Mouse (Mus musculus) induced T-regulatory cell, adult 2 months (primary cell): Measurements from ENCODE around the gene Hcst.

ENCODE experiments used
- DNase-seq: peaks from one replicate; pipeline ENCODE4 v3.0.0-alpha.2; 2012; ENCODE audit warnings: low read depth

Hcst gene

DNA sequence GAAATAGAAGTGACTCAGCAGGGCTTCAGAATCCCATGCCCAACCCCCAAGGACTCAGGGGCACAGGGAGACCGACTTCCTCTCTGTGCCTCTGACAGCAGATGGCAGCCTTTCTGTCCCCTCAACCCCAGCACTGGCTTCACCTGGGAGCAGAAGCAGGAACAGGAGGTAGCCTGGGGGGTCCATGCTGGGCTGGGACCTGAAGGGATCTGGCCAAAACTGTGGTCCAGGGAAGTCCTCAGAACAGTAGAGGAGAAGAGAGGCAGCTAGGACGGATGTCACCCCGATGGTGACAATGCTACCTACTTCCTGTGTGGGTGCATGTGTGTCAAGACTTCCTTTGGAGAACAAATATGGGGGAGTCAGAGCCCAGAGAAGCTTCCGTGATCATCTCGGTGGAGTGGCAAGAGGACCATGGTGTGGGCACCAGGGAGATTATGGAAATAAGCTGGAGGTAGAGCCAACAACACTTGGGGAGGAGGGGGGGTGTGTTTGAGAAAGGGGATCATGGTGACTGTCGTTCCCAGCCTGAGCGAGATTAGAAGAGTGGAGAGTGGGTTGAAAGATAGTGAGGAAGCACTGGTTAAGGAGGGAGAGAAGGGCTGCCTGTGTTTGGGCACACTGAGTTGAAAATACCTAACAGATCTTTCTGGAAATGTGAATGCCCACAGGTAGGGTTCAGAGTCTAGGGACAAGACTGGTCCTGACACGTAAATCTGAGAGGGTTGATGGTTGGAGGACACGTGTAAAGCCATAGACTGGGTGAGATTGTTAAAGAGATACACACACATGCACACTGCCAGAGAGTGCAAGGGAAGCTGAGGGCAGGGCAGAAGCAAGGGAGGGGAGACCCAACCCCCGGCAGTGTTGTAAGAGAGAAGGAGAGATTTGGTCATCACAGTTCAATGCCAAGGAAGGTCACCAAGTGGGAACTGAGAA lies at the start of gene Hcst:
TSS of gene Hcst (minus strand) at position 294 of the 939 bp plus-strand sequence.
- DNase-seq, result peak; percentile 88

DNA sequence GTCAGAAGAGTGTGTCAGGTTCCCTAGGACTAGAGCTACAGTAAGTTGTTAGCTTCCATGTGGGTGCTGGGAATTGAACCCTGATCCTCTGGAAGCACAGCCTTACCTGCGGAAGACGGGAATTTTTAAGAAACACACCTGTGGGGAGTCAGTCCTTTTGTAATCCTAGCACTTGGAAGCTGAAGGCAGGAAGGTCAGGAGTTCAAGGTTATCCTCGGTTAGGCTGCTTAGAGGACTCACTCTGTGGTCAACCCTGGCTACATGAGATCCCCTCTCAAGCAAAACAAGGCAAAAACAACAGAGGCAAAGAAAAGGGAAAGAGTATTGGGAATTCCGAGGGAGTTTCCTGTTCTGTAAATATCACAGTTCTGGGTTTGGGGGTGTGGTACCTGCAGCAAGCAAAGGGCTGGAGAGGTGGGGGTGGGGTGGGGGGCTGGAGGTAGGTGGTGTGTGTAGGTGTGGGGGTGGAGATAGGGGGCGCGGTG lies 45.2 kb upstream of the Hcst start:
- no peak for DNase-seq

DNA sequence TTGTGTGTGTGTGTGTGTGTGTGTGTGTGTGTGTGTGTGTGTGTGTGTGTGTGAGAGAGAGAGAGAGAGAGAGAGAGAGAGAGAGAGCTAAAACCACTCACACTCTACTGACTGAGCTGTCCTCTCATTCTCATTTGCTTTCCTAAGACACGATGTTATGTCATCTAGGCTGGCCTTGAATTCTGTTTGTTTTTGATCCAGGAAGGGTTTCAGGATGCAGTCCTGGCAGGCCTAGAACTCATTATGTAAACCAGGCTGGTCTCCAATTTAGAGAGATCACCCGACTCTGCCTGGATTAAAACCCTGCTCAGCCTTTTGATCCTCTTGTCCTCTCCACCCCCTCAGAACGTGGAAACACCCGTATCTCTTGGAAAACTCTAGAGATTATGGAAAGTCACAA lies 44.3 kb upstream of the Hcst start:
- no peak for DNase-seq

DNA sequence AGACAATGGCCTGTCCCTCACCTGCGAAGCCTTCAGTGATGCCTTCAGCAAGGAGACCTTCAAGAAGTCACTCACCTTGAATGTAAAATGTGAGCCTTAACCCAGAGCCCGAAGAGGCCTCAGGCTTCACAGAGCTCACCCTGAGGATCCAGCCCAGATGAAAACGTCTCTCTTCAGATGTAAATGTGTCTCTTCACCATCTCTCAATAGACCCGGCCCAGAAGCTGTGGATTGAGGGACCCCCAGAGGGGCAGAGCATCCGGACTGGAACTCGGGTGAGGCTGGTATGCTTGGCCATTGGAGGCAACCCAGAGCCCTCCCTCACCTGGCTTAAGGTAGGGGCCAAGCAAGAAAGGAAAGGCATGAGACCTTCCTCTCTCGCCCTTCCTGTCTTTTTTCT lies 43.9 kb upstream of the Hcst start:
- no peak for DNase-seq

DNA sequence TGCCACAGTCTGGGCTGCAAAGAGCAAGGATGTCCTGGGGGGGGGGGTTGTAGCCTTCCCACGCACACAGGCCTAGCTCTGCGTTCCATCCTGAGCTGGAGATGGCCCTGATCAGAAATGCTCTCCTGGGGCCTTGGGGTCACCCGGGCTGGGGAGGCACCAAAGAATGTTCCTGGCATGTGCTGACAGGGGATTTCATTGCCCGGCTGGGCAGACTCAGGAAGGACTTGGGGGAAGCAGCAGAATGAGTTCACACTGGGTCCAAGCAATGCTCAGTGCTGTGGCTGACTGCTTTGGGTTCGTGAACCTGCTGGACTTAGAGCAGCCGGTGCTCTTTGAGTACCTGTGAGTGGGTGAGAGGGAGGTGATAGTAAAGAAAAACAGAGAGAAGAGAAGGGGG lies 39.8 kb upstream of the Hcst start:
- DNase-seq, result no peak

DNA sequence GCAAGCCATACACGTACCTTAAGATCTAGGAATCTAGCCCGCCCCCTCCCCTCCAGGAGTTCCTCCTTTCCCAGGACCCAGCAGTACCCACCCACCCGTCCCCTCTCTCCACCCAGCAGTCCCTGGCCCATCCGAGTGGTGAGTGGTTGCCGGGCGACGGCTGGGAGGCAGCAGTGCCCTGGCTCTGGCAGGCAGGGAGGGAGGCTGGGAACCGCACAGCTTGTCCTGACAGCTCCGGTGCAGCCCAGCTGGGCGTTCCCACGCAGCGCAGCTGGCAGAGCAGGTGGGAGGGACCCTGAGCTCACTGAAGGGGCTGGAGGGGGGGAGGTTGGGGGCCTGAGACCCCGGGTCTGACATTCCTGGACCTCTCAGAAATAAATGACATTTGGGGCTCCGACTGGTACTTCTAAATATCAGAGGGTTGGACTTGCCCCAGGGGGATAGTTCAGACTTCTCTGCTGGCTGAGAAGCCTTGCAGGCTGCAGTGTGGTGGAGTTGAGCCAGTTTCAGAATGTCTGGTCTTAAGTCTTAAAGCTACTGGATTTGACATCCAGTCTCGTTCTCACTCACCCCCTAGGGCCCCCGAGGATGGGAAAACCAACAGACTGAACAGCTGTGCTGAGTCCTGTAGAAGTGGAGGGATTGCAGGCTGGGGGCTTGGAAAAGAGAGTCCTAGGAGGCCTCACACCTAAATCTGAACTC lies 38.1 kb upstream of the Hcst start, which contains the start of the genes Kirrel2 and Nphs1:
TSS of gene Kirrel2 (minus strand) at position 62 of the 702 bp plus-strand sequence.
TSS of gene Nphs1 (plus strand) at position 687 of the 702 bp plus-strand sequence.
- no peak for DNase-seq

DNA sequence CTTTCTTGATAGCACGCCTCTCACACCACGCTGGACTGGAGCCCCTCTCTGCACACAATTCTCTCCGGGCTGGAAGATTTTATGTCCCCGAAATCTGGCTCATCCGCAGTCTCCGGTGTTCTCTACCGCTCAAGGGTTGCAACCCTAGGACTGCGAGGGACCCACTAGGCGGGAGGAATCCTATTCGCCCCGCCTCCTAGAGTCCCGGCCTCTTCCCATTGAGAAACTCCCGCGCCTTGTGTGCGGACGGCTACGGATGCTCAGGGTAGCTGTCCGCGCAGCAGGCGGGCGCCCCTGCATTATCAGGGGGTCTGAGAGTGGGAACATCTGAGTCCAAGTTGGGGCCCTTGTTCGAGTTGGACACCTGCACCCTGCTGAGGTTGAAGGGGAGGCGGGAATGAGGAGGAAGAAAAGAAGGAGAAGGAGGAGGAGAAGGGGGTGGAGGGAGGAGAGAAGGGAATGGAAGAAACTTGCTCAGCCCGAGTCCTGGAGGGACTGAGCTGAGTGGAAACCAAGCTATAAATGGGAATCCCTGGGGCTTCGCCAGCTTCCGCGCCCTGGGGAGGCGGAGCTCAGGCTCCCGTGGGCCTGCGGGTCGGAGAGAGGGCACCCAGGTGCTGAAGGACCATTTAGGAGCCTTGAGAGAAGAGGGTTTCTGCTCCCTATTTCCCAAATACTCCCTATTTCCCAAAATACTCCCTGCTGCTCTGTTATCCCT lies 37.4 kb upstream of the Hcst start:
- DNase-seq, result no peak

DNA sequence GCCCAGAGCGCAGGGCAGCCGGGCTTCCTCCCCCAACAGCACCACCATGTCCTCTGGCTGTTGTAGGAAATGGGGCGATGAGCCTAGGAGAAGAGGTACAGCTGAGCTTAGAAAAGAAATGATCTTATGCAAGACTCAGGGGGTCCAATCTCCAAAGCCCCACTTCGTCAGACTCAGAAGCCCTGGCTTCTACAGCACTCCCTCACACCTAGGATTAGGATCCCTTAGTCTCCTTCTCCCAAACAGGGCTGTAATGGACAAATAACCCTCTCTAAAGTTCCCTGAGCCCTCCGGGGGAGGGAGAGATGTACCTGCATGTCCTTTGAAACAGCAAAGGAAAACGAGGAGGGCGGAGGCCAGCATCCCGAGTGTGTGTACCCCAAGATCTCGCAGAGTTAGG lies 36.8 kb upstream of the Hcst start:
- no peak for DNase-seq

DNA sequence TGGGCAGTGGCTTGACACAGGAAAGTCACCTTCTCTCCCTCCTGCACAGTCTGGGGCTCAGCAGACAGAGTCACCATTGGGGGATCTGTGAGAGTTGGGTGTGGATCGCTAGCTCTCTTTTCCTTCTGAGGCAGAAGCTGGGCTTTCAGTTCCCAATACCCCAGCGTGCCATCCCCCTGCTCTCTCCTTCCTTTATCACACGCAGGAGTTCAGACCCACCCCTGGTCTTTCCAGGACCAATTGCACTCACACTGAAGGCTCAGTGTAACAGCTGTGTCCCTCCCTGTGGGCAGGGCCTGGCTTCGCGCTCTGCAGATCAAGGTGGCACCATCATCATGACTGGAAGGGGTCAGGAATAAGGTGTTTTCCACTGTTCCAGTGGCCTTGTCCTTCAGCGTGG lies 34.6 kb upstream of the Hcst start:
- DNase-seq, result no peak

DNA sequence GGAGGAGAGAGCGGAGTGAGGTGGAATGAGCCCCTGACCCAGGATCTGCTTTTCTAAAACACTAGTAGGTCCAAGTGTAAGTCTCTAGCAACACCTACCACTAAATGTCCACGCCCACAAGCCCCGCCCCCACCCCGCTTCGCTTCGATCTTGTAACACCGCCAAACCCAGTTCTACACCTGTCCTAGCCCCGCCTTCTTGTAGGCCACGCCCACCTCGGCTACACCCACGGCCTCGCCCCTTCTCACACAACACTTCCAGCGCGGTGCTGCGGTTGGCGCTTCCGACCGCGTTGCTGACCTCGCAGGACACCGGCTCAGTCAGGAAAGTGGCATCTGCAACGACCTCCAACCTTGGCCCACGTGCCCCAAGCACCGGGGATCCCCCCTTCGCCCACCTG lies 34.1 kb upstream of the Hcst start:
- peak; percentile 89 for DNase-seq

DNA sequence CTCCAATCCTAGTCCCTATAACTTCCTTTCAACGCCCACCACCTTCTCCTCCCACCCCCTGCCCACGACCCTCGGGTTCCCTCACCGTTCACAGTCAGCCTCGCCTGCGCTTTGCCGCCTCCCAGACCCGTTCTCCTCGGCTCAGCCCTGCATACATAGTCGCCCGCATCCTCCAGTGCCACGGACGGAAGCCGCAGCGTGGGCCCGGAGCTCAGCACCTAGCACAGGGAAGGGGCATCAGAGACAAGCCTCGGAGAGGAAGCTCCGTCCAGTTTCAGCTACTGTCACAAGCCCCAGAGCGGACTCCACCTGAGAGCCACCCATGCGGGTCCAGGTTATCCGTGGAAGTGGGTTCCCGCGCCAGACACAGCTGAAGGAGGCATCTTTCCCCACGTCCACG lies 33.7 kb upstream of the Hcst start:
- no peak for DNase-seq

DNA sequence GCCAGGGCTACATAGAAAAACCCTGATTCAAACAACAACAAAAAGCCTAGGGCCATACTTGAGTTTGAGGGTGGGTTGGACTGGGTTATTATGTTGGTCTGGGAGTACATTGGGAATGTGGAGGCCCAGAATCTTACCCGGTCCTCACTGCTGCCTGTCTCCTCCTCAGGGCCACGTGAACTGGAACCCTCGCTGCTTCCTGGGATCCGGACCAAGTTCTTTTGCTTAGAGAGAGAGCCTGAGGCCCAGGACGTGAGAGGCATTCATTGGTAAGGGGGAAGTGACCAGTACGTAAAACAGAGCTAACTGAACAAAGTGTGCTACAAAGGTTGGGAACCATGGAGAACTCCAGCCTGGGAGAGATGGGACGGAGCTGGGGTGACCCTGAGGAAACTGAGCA lies 30.6 kb upstream of the Hcst start:
- no peak for DNase-seq

DNA sequence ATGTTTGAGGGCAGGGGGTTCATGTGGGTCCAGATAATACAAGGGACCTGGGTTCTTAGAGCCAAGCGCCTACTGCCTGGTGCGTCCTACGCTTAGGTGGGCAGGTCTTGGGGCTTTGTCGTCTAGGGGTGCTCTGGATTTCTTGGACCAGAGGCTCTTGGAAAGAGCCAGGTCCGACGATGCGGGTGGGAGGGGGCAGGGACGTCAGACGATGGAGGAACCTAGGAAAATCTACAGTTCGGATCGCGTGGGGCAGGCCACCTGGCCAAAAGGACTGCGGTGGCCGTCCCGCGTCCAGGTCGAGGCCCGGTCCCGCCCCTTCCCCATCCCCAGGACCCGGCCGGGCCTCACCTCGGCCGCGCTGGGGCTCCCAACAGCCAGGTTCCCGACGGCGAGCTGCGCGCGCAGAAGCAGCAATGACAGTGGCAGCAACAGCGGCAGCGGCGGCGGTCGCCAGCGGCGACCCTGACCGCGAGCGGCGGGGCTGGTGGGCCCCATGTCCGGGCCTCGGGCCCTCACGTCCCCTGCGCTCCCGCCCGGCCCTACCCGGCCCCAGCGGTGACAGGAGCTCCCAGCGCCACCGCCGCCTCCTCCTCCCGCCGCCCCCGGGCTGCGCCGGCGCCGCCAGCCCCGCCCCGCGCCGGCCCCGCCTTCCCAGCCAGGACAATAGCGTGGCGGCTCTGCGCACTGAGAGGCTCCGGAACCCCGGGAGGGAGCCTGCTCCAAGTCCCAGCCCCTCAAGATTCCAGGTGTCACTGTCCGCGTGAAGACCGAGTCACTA lies 25.5 kb upstream of the Hcst start, which contains the start of gene Aplp1:
TSS of gene Aplp1 (minus strand) at position 565 of the 781 bp plus-strand sequence.
- DNase-seq, result peak; percentile 78

DNA sequence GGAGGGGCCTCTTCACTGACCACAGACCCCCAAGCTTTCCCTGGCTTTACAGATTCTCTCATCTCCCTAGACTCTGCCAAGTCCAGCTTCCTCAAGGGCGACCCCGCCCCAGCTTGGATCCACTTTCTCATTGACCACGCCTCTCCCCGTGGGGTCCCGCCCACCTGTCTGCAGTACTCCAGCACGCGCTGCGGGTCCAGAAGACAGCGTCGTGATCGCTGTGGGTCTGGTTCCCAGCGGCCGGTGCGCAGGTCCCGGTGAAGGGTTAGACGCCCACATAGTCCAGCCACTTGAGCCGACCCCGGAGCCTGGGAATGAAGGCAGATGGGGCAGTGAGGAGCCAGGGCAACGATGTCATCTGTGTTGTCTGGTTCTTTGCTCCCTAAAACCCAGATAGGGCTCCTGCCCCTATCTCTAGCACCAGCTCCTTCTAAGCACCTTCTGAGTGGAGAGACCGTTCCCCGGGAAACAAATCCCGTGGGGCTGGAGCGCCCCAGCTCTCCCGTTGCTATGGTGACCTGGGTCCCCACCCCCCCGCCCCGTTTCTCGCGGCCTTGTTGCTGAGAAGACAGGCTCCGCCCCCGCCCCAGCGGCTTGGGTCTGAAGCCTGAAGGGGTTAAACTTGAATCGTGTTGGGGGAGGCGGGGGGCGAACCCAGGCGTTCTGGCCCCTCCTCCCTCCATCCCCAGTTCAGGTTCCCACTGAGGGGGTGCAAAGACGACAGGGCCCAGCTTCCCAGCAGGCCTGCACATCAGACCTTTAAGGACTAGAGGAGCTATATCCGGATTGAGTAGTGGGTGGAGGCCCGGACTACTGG lies 24.7 kb upstream of the Hcst start:
- peak; percentile 64 for DNase-seq

DNA sequence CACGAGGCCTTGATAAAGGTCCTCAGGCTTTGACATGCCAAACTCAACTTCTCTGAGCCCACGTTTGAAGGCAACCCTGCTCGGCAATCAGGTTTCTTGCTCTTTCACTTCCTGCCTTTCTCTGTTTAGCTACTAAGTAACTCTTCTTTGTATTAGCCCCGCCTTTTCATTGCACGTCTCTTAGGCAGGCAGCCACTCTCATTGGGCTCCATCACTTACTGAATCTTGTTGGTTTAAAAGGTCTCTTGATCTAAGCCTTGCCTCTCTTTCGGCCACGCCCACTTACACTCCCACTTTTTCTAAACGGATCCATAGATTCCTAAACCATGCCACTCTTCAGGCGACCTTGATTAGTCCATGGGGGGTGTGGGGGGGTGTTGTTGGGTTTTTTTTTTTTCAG lies 24.0 kb upstream of the Hcst start:
- DNase-seq, result peak; percentile 69

DNA sequence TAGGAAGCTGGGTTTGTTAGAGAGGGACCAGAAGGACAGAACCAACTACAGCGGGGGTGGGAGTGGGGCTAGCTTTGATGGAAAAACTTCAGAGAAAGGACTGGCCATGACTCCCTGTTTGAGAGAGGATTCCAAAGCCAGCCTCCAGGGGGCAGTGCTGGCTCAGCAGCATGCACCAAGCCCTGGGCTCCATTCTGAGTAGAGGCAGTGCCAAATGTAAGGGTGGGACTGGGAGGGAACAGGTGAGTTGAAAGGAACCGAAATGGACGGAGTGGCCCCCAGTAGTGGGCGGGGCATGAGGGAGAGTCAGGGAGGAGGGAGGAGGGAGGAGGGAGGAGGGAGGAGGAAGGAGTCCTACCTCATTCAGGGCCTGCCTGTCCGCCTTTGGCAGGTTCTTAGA lies 21.0 kb upstream of the Hcst start:
- peak; percentile 80 for DNase-seq

DNA sequence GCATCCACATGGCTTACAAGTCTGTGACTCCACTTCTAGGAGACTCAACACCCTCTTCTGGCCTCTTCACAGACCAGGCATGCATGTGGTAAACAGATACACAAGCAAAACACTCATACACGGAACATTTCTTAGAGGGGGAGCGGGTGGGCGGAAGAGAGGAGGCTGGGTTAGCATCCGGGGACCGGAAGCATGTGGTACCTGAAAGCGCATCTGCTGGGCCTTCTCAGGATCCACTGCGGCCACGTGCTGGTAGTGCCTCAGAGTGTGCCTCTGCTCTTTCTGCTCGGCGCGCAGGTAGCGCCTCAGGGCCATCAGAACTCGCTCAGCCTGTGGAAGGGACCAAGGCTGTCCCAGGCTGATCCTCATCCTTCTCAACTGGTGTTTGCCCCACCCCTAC lies 20.1 kb upstream of the Hcst start:
- peak; percentile 51 for DNase-seq

DNA sequence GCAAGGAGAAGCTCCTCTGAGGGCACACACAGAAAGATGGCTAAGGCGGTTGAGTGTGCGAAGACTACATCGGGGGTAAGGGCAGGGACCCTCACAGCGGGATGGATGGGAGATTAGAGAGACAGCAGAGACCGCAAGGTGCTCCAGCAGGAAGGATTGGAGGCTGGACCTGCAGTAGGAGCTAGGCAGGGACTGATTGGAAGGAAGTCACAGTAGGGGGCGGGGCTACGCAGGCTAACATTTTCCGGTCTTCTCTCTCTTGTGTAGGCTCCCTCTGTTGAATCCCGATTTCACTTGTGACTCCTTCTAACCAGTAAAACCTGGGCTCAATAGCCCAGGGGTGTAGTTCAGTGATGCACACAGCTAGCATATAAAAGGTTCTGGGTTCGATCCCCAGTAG lies 17.2 kb upstream of the Hcst start:
- DNase-seq, result peak; percentile 67

DNA sequence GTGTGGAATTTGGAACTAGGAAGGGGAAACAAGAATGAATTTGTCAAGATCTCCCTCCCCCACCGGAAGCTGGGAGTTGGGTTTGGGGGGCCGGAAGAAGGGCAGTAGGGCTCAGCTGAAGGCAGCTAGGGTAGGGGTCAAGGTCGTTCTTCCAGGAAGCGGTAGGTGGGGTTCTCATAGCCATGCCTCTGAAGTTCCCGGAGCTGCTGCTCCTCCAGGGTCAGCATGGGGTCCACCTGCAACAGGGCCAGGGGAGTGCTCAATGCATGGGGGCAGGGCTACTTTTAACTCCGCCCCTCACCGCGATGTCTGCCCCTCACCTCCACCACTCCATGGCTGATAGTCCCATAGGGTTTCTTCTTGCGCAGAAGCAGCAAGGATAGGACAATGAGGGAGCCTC lies 15.5 kb upstream of the Hcst start:
- DNase-seq, result no peak

DNA sequence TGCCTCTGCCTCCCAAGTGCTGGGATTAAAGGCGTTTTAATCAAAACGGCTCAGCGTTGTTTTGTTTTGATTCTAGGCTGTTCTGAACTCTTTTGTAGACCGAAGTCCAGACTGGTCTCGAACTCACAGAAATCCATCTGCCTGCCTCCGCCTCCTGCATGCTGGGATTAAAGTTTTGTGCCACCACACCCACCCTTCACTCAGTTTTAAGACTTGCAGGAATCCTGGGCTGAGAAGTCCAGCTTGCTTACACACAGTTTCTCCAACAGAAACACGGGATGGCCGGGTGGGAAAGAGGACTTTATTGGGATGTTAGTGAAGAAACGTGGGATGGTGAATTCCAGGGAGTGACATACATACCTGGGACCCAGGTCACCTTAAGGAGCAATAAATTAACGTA lies 15.0 kb upstream of the Hcst start:
- DNase-seq, result no peak

DNA sequence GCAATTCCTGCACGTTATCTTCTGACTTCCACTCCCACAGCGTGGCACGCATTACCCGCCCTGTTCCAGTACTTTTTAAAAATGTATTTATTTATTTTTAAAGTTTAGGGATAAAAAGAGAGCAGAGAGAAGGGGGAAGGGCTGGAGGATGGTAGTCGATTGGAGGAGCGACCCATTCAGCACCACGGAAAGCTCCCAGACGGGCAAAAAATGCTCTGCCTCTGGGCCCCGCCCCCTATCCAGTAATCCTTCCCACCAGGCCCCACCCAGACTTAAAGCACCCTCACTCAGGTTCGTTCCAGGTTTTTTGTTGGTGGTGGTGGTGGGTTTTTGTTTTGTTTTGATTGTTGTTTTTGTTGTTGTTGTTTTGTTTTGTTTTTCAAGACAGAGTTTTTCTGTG lies 14.6 kb upstream of the Hcst start:
- peak; percentile 75 for DNase-seq
